Mouse (Mus musculus) skeletal muscle tissue, adult 2 months (tissue): ENCODE results near the gene Ak7.

Experiments used
- DNase-seq: peaks from one replicate; pipeline ENCODE4 v3.0.0-alpha.2; 2012; ENCODE audit warnings: low read depth, low spot score

The Ak7 gene

DNA sequence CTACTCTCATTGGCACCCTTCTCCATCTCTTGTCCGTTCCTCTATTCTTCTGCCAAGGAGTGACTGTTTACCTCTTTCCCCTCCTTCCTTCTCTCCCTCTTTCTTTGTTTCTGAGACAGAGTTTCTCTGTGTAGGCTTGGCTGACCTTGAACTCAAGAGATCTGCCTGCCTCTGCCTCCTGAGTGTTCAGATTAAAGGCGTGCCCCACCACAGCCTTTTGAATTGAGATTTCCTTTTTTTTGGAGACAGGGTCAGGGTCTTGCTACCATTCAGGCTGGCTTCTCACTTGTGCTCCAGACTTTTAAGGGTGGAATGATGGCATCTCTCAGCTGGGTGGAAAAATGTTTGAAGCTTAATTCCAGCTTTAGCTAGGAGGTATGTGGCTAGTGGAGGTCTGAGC lies 81.8 kb downstream of the Ak7 start:
- DNase-seq: no peak

DNA sequence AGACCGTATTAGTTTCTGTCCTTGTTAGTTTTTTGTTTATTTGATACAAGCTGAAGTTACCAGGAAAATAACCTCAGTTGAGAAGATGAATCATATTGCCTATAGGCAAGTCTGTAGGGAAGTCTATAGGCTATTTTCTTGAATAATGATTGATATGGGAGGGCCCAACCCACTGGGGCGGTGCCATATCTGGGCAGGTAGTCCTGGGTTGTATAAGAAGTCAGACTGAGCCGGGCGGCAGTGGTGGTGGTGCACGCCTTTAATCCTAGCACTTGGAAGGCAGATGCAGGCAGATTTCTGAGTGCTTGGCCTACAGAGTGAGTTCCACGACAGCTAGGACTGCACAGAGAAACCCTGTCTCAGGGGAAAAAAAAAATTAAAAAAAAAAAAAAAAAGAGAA lies 84.1 kb downstream of the Ak7 start:
- DNase-seq: no peak

DNA sequence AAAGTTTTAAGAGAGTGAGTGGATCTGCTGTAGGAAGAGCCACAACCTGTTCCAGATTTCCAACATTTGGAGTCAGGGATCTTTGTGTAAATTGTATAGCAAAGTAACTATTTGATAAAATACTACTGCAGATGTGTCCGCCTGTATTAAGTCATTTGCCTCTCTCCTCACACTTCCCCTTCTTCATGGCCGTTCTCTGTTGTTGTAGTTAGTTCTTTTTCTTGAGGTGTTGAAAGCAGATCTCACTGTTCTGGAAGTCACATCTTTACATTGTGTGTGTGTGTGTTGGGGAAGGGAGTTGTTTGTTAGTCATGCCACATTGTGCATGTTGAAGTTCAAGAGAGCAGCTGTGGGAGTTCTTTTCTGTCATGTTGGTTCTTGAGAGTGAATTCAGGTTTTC lies 89.1 kb downstream of the Ak7 start:
- DNase-seq: no peak

DNA sequence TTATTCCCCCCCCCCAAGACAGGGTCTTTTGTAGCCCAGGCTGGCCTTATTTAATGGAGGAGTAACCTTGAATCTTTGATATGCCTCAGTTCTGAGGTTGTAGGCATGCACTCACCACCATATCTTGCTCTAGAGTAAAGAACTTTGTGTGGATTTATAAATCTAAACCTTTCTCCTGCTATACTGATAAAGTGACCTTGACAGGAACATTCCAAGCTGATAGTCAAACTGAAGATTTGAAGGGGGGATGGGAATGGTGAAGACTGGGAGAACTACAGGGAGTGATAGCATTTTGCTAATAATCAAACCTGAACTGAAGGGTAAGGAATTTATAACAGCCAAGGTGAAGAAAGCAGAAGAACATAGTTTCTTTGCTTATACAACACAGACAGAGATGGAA lies 92.2 kb downstream of the Ak7 start:
- DNase-seq: no peak

DNA sequence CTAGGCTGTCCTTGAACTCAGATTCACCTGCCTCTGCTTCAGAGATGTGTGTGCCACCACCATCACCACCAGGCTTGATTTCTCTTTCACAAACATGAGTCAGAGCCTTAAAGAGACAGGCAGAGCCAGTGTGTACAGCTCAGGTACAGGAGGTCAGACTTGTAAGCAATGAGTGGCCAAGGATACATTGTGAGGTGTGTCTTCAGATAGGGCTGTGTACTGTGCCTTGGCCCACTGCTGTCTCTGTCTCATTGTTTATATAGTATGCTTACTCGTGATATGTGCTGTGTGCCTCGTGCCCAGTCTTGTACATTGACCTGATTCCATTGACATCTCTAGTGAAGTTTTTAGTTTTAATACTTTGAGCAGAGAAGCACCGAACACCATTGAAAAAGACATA lies 100.0 kb downstream of the Ak7 start:
- no peak for DNase-seq

DNA sequence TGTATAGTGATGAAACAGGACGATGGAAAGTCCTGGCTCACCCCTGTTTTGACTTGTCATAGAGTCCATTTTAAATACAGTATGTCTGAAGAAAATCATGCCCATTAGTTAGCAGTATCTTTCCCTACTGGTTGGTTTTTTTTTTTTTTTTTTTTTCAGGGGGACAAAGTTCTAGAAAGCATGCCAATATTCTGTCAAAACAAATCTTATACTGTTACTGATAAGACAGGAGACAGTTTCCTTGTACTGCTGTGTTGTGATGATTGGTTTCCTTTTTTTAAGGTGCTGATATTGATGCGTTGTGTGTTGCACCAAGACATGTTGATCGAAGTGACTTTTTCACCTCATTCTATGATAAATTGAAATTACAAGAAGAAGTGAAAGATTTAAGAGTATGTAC lies 100.4 kb downstream of the Ak7 start:
- DNase-seq: no peak

DNA sequence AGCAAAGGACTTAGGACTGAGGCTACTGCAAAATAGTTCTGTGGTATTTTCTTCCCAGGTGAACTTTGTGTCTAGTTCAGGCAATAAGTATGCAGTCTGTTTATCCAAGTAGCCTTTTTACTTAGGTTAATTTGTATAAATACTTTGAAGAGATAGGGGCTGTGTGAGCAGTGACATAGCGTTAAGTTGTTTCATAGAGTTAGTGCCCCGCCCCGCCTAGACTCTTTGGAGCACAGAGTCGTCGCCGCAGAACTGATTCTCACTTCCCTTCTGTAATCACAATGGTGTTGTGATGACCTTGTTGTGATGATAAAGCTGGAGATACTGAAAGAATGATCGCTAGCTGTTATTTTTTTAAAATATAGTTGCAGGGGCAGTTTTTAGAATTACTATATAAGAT lies 101.6 kb downstream of the Ak7 start:
- no peak for DNase-seq

DNA sequence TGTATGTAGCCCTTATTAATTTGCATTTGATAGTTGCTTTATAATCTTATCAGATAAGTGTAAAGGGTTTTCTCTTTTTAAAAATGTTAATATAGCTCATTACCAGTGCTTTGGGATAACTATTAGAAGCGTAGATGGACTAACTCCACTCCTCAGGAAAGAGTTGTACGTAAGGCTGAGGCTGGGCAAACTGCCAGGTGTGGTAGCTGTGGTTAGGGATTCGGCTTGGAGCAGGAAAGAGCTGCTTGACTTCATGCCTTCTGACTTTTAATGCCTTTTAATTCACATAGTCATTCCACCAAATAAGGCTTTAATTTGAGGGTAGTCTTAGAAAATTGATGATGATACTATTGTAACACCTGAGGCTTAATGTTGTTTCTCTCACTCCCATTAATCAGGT lies 103.2 kb downstream of the Ak7 start:
- DNase-seq: no peak

DNA sequence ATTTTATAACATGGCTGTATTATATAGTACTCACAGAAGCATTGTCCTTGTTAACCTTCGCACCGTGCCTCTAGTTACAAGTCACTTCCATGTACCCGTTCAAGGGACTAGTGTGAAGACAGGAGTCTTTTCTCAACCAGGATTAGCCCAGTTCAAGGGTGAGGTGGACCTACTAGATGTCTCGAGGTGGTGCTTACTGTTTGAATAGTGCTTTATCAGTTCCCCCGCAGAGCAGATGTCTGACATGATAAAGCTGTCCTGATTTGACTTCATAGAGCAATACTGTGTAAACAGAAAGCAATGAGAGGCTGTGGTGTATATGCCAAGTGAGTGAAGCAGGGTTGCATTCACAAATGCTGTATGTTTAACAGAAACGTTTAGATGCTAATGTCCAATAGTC lies 104.8 kb downstream of the Ak7 start:
- no peak for DNase-seq

DNA sequence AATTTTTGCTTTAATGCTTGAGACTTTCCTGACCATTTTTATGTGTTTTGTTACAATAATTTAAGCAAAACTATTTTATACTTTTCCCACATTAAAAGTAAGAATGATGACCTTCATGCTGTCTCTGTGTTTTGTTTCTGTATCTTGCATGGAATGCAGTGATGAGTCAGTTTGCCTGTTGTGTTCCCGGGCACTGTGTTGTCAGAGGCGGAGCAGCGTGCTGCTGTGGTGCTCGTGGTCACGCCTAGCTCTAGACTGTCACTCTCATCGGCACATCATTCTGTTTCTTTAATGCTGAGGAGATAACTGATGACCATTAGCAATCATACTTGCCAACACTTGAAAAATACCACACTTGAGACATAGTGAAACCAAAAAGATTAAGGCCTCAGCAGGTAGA lies 108.2 kb downstream of the Ak7 start:
- DNase-seq: no peak

DNA sequence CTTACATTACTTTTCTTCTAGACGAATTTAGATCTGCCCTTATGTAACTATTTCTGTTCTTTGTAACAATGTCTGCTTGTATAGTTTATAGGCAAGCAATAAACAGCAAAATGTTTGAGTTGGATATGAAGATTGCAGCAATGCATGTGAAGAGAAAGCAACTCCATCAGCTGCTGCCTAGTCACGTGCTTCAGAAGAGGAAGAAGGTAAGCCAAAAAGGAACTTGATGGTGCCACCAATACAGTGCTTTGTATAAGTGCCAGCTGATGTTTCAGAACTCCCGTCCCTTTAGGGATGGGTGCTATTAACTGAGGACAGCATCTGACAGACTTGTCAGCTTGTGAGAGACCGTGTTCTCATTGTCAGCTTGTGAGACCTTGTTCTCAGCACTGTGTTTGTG lies 117.7 kb downstream of the Ak7 start:
- DNase-seq: no peak

DNA sequence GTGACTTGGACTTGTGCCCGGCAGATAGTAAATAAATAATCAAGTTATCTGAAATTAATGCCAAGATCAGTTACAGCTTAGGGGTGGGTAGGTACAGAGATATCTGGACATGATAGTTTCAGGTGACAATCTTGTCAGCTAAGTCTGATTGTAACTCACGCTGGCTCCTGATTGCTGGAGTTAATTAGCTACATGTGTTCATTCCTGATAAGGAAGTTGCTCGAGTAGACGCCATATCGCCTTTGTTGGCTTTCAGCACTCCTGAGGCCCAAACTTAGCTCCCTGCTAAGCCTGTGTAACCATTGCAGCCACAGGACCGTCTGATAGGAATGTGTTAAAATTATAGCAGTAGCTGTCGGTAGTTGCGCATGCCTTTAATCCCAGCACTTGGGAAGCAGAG lies 119.0 kb downstream of the Ak7 start:
- DNase-seq: no peak

DNA sequence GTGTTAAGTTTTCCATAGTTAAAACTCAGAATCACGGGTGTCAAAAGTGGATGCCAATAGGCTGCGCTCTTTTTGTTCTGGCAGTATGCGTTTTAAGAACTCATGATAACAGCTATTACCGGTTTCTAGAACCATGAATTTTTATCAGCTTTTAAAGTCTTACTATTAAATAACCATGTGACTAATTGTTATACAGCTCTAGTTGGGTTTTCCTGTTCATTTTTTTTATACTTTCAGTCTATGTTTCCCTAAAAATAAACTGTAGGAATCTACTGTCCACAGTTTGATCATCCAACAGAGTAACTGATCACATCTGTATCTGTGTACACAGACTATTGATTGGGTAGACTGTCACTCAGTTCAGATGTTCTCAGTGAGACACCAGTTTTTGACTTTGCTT lies 119.5 kb downstream of the Ak7 start:
- DNase-seq: no peak
